Mouse (Mus musculus): ENCODE results near the gene Vps52. TPM values are rescaled to one million over a fixed set of nuclear protein-coding genes. Genes with fewer than 3 reads are reported as not detected.

The Vps52 gene
- 10 to 100 TPM; 27.4 to 47.4 TPM for polyA plus RNA-seq (2017; shearing (Covaris generic))

- peak; percentile 87 for ATAC-seq
These were observed at the start of gene Vps52, which contains the start of gene Rps18 for GRCm38 (mm10) chr17:33955555-33956214. Gene Vps52 (plus strand): TSS chr17:33955812. Gene Rps18 (minus strand): TSS chr17:33956001.

GRCm38 (mm10) chr17:33908331-33909076 is 47.1 kb upstream of the Vps52 start:
- no peak for ATAC-seq

GRCm38 (mm10) chr17:33909077-33909868 is 46.3 kb upstream of the Vps52 start, which contains the start of gene Daxx:
Gene Daxx (plus strand): TSS chr17:33909414.
- peak; percentile 88 for ATAC-seq

- ATAC-seq = peak; percentile 10
These were observed 45.8 kb upstream of the Vps52 start for GRCm38 (mm10) chr17:33909869-33910250.

- ATAC-seq = no peak
These were observed 45.1 kb upstream of the Vps52 start for GRCm38 (mm10) chr17:33910346-33911051.

GRCm38 (mm10) chr17:33911052-33911812 is 44.4 kb upstream of the Vps52 start:
- ATAC-seq = no peak

- ATAC-seq = no peak
These were observed 43.7 kb upstream of the Vps52 start for GRCm38 (mm10) chr17:33911813-33912414.

- no peak for ATAC-seq
These were observed 42.3 kb upstream of the Vps52 start for GRCm38 (mm10) chr17:33913264-33913663.

- no peak for ATAC-seq
These were observed 41.7 kb upstream of the Vps52 start for GRCm38 (mm10) chr17:33913905-33914304.

- no peak for ATAC-seq
These were observed 40.6 kb upstream of the Vps52 start for GRCm38 (mm10) chr17:33914969-33915391.

- peak; percentile 70 for ATAC-seq
These were observed 39.9 kb upstream of the Vps52 start, which contains the start of the genes Tapbp and Zbtb22 for GRCm38 (mm10) chr17:33915671-33916250. Gene Tapbp (plus strand): TSS chr17:33915899. Gene Zbtb22 (plus strand): TSS chr17:33915904.

GRCm38 (mm10) chr17:33916294-33916693 is 39.3 kb upstream of the Vps52 start:
- no peak for ATAC-seq

GRCm38 (mm10) chr17:33916847-33917655 is 38.6 kb upstream of the Vps52 start:
- ATAC-seq = no peak

- no peak for ATAC-seq
These were observed 37.8 kb upstream of the Vps52 start for GRCm38 (mm10) chr17:33917656-33918292.

- peak; percentile 15 for ATAC-seq
These were observed 37.1 kb upstream of the Vps52 start for GRCm38 (mm10) chr17:33918293-33919203.

- ATAC-seq = peak; percentile 73
These were observed 36.0 kb upstream of the Vps52 start for GRCm38 (mm10) chr17:33919351-33920281.
